Mouse (Mus musculus): ENCODE measurements around the gene 4933411K16Rik. TPM values are rescaled to one million over a fixed set of nuclear protein-coding genes. Genes with fewer than 3 reads are reported as not detected.

The 4933411K16Rik gene
- polyA plus RNA-seq, 1 experiment from 2014 or later: not detected

DNA sequence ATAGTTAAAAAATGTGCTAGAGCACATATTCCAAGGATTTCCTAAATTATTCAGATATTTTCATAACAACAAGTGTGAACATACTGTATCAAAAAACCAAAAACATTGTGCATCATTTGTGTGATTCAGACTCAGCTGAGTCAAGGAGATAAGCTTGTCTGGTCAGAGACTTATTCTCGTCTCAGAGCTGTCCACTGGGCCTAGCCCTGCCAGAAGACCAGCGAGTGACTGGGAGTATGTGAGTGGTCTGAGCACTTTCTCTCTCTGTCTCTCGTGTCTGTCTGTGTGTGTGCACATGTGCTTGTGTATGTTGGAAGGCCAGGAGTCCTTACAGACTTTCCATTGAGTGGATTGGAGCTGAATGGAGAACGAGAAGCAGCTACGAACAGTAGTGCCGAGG lies 37.0 kb upstream of the 4933411K16Rik start:
- Histone ChIP-seq H3K9me3 (replicated peaks; ENCODE audit: control insufficient read depth, low read length) (no peaks in the 10 kb centered on the region), H3K27ac (ENCODE audit: low read depth, low read length) (no peak overlapping the region), H3K4me3 (ENCODE audit: low read depth, low read length) (no peak overlapping the region), H3K36me3 (ENCODE audit: control insufficient read depth, insufficient read depth, low read length) (no peaks in the 10 kb centered on the region), H3K27me3 (ENCODE audit: control insufficient read depth, insufficient read depth, low read length) (no peaks in the 10 kb centered on the region), H3K9ac (ENCODE audit: low read depth, low read length) (no peak overlapping the region), H3K4me2 (no peak overlapping the region), H3K4me1 (ENCODE audit: control insufficient read depth, insufficient read depth, low read length) (peaks cover 10% of the 10 kb centered on the region; the same call in 1 of the 2 replicates)
- ATAC-seq (replicated peaks; ENCODE audit: insufficient number of reproducible peaks, low FRiP score, low TSS enrichment): no peak
- WGBS (ENCODE audit: insufficient replicate concordance): 73% methylated on average over 6 of the region's 6 CpGs

DNA sequence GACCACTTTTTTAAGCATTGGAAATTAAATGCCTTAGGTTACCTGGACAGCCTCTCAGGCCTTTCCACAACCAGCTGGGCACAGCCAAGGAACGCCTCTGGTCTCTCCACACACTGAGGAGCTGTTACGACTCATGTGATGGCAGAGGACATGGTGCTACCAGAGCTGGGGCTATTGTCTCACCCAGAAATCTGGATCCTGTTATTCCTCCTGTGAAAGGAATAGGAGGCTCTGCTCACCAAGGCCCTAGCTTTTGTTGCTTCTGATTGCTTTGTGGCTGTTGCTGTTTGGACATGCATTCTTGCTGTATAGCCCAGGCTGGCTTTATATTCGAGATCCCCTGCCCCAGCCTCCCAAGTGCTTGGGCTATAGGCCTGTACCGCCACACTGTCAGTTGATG lies 35.8 kb upstream of the 4933411K16Rik start:
- no peak overlapping the region for H3K4me3 ChIP-seq (ENCODE audit: low read depth, low read length)
- no peaks in the 10 kb centered on the region for H3K9me3 ChIP-seq (replicated peaks; ENCODE audit: control insufficient read depth, low read length)
- no peaks in the 10 kb centered on the region for H3K36me3 ChIP-seq (ENCODE audit: control insufficient read depth, insufficient read depth, low read length)
- H3K27me3 ChIP-seq (ENCODE audit: control insufficient read depth, insufficient read depth, low read length): no peaks in the 10 kb centered on the region
- no peak overlapping the region for H3K4me2 ChIP-seq
- WGBS (ENCODE audit: insufficient replicate concordance): 68% methylated on average over 4 of the region's 4 CpGs
- H3K9ac ChIP-seq (ENCODE audit: low read depth, low read length): no peak overlapping the region
- H3K4me1 ChIP-seq (ENCODE audit: control insufficient read depth, insufficient read depth, low read length): peaks cover 10% of the 10 kb centered on the region; the same call in 1 of the 2 replicates
- H3K27ac ChIP-seq (ENCODE audit: low read depth, low read length): peak overlapping the region; percentile 75; the same call in 1 of the 2 replicates
- ATAC-seq (replicated peaks; ENCODE audit: insufficient number of reproducible peaks, low FRiP score, low TSS enrichment): no peak

DNA sequence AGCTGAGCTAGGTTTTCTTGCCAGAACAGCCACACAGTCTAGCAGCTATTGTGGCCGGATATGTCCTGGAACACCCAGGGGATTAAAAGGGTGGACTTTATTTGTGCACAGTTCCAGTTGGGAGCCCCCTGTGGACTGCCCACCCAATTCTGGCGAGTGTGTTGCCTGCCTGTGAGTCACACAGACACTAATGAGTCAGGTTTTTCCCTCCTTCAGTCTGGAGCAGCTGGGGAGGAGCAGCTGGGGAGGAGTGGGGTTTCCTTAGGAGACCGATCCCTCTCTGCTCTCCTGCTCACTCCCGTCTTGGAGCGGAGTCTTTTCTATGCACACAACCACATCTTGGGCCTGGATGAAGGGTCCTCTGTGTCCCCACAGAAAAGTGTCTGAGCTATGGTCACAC lies 35.2 kb upstream of the 4933411K16Rik start:
- Histone ChIP-seq H3K9ac (ENCODE audit: low read depth, low read length) (peak overlapping the region; percentile 34; the same call in 1 of the 2 replicates), H3K27ac (ENCODE audit: low read depth, low read length) (peak overlapping the region; percentile 75), H3K27me3 (ENCODE audit: control insufficient read depth, insufficient read depth, low read length) (no peaks in the 10 kb centered on the region), H3K4me1 (ENCODE audit: control insufficient read depth, insufficient read depth, low read length) (peaks cover 10% of the 10 kb centered on the region; the same call in 1 of the 2 replicates), H3K4me3 (ENCODE audit: low read depth, low read length) (no peak overlapping the region), H3K4me2 (no peak overlapping the region), H3K9me3 (replicated peaks; ENCODE audit: control insufficient read depth, low read length) (no peaks in the 10 kb centered on the region), H3K36me3 (ENCODE audit: control insufficient read depth, insufficient read depth, low read length) (no peaks in the 10 kb centered on the region)
- 68% methylated on average over 5 of the region's 5 CpGs for WGBS (ENCODE audit: insufficient replicate concordance)
- no peak for ATAC-seq (replicated peaks; ENCODE audit: insufficient number of reproducible peaks, low FRiP score, low TSS enrichment)

DNA sequence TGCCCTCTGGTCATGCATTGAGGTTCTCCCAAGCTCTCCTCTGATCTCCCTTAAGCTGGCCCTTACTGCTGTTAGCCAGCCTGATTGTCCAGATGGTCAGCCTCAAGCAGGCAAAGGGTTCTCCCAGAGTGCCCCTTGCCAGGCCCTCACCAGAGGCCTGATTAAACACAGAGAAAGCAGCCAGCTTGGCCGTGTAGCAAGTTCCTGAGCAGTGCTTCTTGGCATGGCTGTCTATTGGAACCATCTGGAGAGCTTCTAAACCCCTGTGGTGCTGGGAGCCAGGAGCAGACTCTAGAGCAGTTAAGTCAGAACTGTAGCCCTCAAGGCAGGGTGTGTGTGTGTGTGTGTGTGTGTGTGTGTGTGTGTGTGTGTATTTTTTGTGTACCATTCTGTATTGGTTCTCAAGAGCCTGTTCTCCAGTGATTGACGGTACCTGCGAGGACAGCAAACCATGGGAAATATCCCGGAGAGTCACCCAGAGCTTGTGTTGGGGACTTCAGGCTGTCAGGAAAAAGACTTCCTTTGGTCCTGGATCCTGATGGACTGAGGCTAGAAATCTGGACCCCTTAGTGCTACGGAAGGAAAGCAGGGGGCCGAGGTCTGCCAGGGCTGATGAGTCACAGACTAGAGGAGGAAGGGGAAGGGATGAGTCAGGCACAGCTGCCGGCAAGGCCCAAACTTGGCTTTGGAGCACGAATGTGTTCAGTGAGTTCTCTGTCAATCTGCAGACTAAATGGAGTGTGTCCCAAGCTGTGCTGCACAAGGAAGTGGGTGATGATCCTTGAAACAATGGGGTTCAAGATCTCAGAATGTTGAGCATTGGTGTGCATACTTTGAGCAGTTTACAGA lies 34.4 kb upstream of the 4933411K16Rik start:
- Histone ChIP-seq H3K4me3 (ENCODE audit: low read depth, low read length) (no peak overlapping the region), H3K9ac (ENCODE audit: low read depth, low read length) (peak overlapping the region; percentile 39), H3K9me3 (replicated peaks; ENCODE audit: control insufficient read depth, low read length) (no peaks in the 10 kb centered on the region), H3K27ac (ENCODE audit: low read depth, low read length) (peak overlapping the region; percentile 75), H3K36me3 (ENCODE audit: control insufficient read depth, insufficient read depth, low read length) (no peaks in the 10 kb centered on the region), H3K27me3 (ENCODE audit: control insufficient read depth, insufficient read depth, low read length) (no peaks in the 10 kb centered on the region), H3K4me2 (no peak overlapping the region), H3K4me1 (ENCODE audit: control insufficient read depth, insufficient read depth, low read length) (peaks cover 14% of the 10 kb centered on the region)
- WGBS (ENCODE audit: insufficient replicate concordance): 57% methylated on average over 8 of the region's 8 CpGs
- ATAC-seq (replicated peaks; ENCODE audit: insufficient number of reproducible peaks, low FRiP score, low TSS enrichment): no peak

DNA sequence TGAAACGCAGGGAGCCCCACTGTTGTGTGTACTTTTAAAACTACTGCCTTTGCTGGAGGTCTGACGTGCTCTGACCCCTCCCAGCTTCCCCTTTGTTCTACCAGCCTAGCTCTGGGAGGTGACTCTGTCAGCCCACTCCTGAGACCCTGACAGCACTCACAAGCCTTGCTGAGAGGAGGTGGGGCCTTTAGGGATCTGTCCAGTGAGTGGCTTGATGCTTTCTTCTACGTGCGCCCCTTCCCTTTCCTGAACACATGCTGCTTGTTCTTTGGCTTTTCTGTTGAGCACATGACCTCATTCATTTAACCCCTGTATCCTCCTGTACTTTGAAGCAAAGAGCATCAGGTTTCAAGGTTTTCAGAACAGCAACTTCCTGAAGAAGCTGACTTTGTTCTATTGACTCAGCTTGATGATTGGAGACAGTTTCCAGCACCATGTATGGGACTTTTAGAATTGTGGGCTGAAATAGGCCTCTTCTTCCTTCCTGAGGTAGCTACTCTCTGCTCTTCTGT lies 33.0 kb upstream of the 4933411K16Rik start:
- 47% methylated on average over 4 of the region's 4 CpGs for WGBS (ENCODE audit: insufficient replicate concordance)
- no peak overlapping the region for H3K4me2 ChIP-seq
- no peaks in the 10 kb centered on the region for H3K9me3 ChIP-seq (replicated peaks; ENCODE audit: control insufficient read depth, low read length)
- H3K4me3 ChIP-seq (ENCODE audit: low read depth, low read length): no peak overlapping the region
- peak overlapping the region; percentile 75 for H3K27ac ChIP-seq (ENCODE audit: low read depth, low read length)
- 0 out of 2 replicates have a peak overlapping the region, but pooled peaks have one; percentile 36 for H3K9ac ChIP-seq (ENCODE audit: low read depth, low read length)
- 0 out of 2 replicates have a peak, but pooled peaks have one; percentile 19 for ATAC-seq (replicated peaks; ENCODE audit: insufficient number of reproducible peaks, low FRiP score, low TSS enrichment)
- peaks cover 14% of the 10 kb centered on the region for H3K4me1 ChIP-seq (ENCODE audit: control insufficient read depth, insufficient read depth, low read length)
- no peaks in the 10 kb centered on the region for H3K36me3 ChIP-seq (ENCODE audit: control insufficient read depth, insufficient read depth, low read length)
- no peaks in the 10 kb centered on the region for H3K27me3 ChIP-seq (ENCODE audit: control insufficient read depth, insufficient read depth, low read length)

DNA sequence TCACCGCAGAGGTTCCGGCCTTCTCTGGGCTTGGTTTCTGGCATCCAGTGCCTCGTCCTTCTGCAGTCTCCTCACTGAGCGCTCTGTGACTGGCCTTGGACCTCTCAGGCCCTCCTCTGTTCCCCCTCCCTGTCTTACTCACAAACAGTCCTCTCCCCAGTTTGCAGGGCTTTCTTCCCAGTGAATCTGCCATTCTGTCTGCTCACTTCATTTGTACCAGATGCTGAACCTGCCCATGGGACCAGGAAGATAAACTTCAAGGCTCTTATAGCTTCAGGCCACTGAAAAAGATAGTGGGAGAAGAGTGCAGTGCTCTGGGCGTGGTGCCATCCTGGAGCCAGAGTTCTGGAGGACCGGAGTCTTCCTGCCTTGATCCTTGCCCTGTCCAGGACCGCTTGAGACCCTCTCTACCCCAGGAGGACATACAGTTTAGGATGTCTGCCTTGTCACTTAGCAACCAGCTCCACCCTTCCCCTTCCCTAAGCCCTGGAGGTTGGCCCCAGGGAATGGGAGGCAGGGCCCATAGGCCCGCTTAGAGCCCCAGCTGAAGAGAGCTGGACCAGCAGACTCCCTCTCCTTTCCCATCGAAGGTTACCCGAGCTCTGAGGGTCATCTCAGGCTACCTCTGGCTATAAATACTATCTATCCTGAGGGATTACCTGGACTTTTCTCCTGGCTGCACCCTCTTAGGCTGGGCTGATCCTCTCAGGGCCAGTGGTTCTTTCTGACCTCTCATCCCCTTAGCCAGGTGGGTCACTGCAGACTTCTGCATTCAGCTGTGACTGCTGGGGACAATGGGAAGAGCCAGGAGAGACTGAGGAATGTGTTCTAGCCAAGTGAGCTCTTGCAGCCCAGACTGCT lies 30.1 kb upstream of the 4933411K16Rik start:
- Histone ChIP-seq H3K27me3 (ENCODE audit: control insufficient read depth, insufficient read depth, low read length) (no peaks in the 10 kb centered on the region), H3K27ac (ENCODE audit: low read depth, low read length) (no peak overlapping the region), H3K36me3 (ENCODE audit: control insufficient read depth, insufficient read depth, low read length) (no peaks in the 10 kb centered on the region), H3K4me3 (ENCODE audit: low read depth, low read length) (no peak overlapping the region), H3K4me2 (no peak overlapping the region), H3K4me1 (ENCODE audit: control insufficient read depth, insufficient read depth, low read length) (peaks cover 14% of the 10 kb centered on the region), H3K9ac (ENCODE audit: low read depth, low read length) (no peak overlapping the region), H3K9me3 (replicated peaks; ENCODE audit: control insufficient read depth, low read length) (no peaks in the 10 kb centered on the region)
- ATAC-seq (replicated peaks; ENCODE audit: insufficient number of reproducible peaks, low FRiP score, low TSS enrichment): no peak
- WGBS (ENCODE audit: insufficient replicate concordance): 69% methylated on average over 10 of the region's 10 CpGs

DNA sequence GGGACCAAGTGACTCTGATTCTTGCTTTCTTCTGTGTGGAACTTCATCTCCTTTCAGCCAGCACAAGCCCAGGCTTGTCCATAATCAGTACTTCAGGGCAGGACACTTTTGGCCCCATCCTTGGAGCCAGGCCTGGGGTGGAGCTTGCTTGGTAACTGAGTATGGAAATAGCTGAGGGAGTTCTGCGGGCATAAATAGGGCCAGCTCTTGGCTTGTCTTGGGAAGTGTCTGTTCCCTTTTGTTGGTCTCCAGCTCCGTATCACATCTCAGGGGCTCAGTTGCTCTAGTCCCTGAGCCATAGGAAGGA lies 29.6 kb upstream of the 4933411K16Rik start:
- H3K4me1 ChIP-seq (ENCODE audit: control insufficient read depth, insufficient read depth, low read length): peaks cover 10% of the 10 kb centered on the region
- no peak overlapping the region for H3K9ac ChIP-seq (ENCODE audit: low read depth, low read length)
- H3K9me3 ChIP-seq (replicated peaks; ENCODE audit: control insufficient read depth, low read length): no peaks in the 10 kb centered on the region
- no peaks in the 10 kb centered on the region for H3K27me3 ChIP-seq (ENCODE audit: control insufficient read depth, insufficient read depth, low read length)
- WGBS (ENCODE audit: insufficient replicate concordance): 67% methylated on average over 2 of the region's 2 CpGs
- no peak overlapping the region for H3K4me3 ChIP-seq (ENCODE audit: low read depth, low read length)
- no peak for ATAC-seq (replicated peaks; ENCODE audit: insufficient number of reproducible peaks, low FRiP score, low TSS enrichment)
- no peaks in the 10 kb centered on the region for H3K36me3 ChIP-seq (ENCODE audit: control insufficient read depth, insufficient read depth, low read length)
- H3K27ac ChIP-seq (ENCODE audit: low read depth, low read length): no peak overlapping the region
- no peak overlapping the region for H3K4me2 ChIP-seq

DNA sequence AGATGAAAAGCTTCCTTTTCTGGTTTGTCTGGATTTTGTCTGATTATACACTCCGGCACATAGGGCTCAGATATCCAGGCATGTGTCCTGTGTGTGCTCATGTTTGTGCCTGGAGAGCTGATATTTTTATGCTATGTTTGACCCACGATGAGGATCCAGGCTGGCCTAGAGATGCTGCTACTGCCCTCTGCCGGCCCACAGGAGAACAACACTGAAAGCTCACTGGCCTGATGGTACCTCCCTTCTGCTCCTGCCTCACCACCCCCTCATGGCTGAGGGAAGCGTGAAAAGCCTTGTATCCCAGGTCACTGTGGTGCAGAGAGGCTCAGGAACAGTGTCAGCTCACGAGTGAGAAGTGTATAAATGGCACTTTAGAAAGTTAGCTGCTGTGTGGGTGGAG lies 25.9 kb upstream of the 4933411K16Rik start:
- no peak overlapping the region for H3K27ac ChIP-seq (ENCODE audit: low read depth, low read length)
- no peaks in the 10 kb centered on the region for H3K27me3 ChIP-seq (ENCODE audit: control insufficient read depth, insufficient read depth, low read length)
- ATAC-seq (replicated peaks; ENCODE audit: insufficient number of reproducible peaks, low FRiP score, low TSS enrichment): no peak
- 6% methylated on average over 5 of the region's 5 CpGs for WGBS (ENCODE audit: insufficient replicate concordance)
- no peaks in the 10 kb centered on the region for H3K36me3 ChIP-seq (ENCODE audit: control insufficient read depth, insufficient read depth, low read length)
- no peak overlapping the region for H3K4me2 ChIP-seq
- no peak overlapping the region for H3K4me3 ChIP-seq (ENCODE audit: low read depth, low read length)
- peaks cover 3% of the 10 kb centered on the region for H3K4me1 ChIP-seq (ENCODE audit: control insufficient read depth, insufficient read depth, low read length)
- H3K9me3 ChIP-seq (replicated peaks; ENCODE audit: control insufficient read depth, low read length): no peaks in the 10 kb centered on the region
- H3K9ac ChIP-seq (ENCODE audit: low read depth, low read length): no peak overlapping the region
